Mouse (Mus musculus): ENCODE data around the gene Gcdh.

DNA sequence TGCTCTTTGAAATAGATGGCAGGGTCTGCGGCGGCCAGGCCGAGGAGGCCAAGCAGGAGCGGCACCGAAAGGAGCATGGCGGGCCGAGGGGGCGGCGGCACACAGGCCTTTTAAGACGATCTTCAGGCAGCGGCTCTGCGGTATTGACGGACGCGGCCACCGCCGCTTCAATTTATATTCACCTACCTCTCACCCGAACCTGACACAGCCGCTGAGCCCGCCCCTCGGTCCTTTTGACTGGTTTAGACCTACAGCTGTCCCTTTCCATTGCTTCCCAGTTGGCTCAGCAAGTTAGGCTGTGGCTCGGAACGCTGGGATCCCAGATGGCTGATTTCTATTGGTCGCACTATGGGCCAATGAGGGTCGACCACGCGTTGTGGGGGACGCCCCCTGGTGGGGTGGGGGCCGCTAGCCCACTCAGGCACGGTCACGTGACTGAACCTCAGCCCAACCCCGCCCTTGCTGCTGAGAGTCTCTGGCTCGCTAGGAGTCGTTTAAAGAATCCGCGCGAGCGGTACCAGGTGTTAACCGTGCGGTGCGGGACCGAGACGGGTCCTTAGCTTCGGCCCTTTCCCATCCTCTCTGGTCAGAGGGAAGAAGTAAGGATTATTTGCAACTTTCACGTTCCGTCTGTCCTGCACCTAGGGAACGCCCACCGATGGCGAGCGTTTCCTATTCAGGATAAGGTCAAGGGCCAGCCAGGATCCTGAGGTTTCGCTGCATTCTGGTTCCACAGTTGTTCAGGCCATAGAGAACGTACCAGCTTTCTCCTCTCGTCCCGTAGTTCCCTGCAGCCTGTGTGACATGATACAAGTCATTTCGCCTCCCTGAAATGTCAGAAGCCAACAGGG is 46.8 kb downstream of the Gcdh start, which contains the start of gene Calr:
- TF ChIP-seq CTCF (IDR thresholded peaks at IDR 0.05; ENCODE audit: low read depth): peak; percentile 54
- peak; percentile 17 for TF ChIP-seq EP300 (IDR thresholded peaks at IDR 0.05; ENCODE audit: low read depth)

Data from liver, embryonic 14.5 days (tissue).